Mouse (Mus musculus): ENCODE data around the gene Scube1.

Gene Scube1

GRCm38 (mm10) chr15:83666418-83666817, 58.4 kb downstream of the Scube1 start:
- in situ Hi-C loops (cut with MboI, MseI): no loop called here

DNA sequence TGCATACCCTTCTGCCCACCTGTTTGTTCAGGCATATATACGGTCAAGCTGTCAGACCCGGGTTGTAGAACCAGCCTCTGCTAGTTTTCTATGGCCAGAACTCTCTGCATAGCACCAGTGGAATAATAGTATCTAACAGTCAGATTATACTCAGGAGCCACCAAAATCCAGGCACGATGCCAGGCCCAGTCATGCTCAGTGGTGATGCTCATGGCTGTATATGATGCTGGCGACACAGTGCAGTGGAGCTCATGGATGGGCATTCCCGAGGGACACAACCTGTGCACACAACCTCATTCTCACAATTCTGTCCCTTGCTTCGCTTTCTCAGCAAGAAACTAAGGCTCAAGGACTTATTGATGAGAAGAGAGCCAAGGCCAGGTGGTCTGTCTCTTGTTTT, 58.8 kb downstream of the Scube1 start:
- in situ Hi-C loops (cut with MboI, MseI): no loop called here

DNA sequence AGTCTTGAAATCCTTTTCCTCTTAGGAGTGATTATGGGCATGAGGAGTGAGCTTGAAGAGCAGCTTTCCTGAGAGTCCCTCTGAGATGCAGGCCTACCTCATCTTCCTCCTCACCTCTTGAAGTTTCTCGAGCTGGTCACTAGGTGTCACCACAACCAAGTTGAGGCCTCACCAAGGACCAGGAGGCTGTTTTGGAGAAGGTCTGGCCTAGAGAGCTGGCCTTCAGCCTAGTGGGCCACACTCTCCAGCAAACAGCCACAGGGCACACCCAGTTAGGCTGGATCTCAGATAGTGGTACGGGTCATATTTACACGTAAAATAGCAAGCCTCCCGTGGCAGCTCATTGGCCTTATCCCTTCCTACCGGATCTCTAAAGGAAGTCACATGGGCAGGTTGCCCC, 60.1 kb downstream of the Scube1 start:
- in situ Hi-C loops (cut with MboI, MseI): no loop called here

DNA sequence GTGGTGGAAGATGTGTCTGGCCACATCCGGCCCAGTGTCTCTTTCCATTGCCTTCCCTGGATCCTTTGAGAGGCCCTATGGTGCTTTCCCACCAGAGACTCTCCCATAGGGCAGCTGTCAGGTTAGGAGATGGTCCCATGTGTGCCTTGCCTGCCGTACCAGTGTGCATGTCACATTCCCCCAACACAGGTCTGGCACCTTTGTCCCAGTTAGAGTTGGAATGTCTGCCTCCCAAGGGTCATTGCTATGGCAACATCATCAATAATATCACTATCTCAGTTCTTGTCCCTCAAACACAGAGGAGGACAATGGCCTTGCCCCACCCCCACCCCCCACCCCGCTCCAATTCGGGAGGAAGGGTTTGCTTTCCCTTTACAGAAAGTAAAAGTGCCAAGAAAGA, 61.8 kb downstream of the Scube1 start:
- in situ Hi-C loops (cut with MboI, MseI): no loop called here

DNA sequence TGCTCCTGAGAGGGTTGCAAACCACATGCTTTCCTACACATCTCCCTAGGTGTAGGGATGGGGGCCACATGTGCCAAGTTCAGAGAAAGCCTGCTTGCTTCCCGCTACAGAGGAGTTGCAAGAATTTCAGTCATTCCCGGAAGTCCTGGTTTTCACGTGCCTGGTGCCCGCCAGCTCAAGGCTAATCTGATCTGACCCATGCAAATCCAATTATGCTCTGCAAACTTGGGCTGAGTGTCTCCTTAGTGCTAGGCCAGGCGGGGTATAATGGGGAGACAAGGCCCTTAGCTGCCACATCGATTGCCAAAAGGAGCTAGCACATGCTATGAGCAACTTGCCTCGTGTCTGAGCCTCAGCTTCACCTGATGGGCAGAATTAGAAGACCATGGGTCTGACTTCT, 62.7 kb downstream of the Scube1 start:
- in situ Hi-C loops (cut with MboI, MseI): no loop called here

GRCm38 (mm10) chr15:83642518-83642917, 82.3 kb downstream of the Scube1 start:
- in situ Hi-C loops (cut with MboI, MseI): loop anchor here in 1 of 2 experiments (5.0 kb wide), 1 partner anchor 80 kb away; no protein-coding TSS in a partner anchor

DNA sequence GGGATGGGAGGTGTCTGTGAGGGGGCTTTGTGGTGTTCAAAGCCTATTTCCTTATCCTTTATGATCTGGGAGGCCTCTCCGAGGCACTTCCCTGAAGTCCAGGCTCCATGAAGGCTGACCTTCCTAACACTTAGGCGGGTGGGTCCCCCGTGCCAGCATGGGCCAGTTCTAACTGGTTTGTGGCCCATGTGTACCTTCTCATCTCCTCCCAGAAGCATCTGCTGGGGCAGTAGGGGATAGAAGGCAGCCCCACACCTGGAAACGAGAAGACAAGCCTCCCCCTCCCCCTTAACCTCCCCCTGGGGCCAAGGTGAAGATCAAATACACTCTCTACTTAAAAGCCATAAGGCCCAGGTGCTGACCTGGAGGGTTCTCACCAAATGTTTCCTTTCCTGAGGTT, 84.6 kb downstream of the Scube1 start:
- in situ Hi-C loops (cut with MboI, MseI): loop anchor here in 1 of 2 experiments (5.0 kb wide), 1 partner anchor 82 kb away; no protein-coding TSS in a partner anchor

GRCm38 (mm10) chr15:83639160-83639559, 85.7 kb downstream of the Scube1 start:
- in situ Hi-C loops (cut with MboI, MseI): no loop called here

DNA sequence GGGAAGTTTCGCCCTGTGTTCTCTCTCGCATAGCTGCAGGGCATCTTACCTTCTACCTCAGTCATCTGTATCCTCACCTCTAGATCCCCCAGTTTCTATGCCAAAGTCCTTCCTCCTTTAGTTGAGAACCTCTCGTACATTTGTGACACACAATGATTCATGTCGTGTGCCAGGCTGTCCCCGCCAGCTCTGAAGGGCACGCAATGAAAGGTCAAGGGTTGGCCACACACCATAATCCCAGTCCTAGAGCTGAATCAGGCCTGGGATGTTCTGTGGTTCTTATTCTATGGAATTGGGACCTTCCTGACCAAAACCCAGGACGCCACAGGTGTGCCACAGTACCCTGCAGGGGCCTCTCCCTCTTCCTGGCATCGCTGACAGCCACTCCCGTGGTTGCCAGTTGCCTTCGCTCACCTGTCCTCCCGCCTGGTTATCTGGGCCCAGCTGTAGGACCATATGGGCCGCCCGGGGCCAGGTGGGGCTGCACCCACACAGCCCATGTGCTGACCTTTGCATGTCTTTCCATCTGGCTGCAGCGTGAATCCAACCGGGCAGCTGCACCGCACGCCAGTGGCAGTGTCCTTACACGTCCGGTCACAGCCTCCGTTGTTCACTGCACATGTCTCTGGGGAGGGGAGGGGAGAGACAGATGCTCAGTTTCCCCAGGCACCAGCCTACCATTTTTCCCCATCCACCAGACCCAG, 86.5 kb downstream of the Scube1 start:
- in situ Hi-C loops (cut with MboI, MseI): no loop called here

DNA sequence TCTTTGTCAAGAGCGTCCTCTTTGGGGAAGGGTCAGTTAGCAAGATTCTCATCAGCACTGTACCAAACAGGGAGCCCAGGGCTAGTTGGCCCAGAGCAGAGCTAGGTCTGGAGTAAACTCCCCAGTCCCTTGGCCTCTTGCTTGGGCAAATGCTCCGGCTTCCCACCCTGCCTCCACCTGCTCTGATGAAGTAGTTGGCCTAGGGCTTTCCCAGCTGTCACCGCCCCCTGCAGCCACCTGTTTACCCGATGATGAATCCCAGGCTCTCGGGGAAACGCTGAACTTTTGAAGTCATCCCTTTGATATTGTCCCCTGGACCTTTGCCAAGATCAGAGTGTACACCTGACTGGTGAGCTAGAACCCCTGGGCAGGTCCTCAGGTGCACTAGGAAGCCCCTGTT, 88.1 kb downstream of the Scube1 start:
- in situ Hi-C loops (cut with MboI, MseI): no loop called here

DNA sequence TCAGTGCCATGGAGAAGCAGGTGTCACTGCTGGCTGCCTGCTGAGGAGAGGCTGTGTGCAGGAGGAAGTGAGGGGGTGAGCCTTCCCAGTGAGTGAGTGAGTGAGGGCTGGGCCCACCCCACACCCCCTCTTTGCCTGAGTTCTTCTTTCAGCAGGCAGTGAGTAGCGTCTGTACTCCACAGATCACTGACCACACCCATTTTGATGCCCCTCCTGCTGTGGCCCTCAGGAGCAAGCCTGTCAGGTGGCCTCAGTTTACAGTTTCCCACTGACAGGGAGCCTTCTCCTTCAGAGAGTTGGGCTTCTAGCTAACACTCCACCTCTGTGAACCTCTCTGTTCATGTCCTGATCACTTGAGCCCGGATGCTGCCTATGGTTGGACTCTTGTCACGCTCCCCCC, 89.6 kb downstream of the Scube1 start:
- in situ Hi-C loops (cut with MboI, MseI): no loop called here

GRCm38 (mm10) chr15:83634076-83634475, 90.7 kb downstream of the Scube1 start:
- in situ Hi-C loops (cut with MboI, MseI): no loop called here

GRCm38 (mm10) chr15:83631071-83631470, 93.8 kb downstream of the Scube1 start:
- in situ Hi-C loops (cut with MboI, MseI): no loop called here

DNA sequence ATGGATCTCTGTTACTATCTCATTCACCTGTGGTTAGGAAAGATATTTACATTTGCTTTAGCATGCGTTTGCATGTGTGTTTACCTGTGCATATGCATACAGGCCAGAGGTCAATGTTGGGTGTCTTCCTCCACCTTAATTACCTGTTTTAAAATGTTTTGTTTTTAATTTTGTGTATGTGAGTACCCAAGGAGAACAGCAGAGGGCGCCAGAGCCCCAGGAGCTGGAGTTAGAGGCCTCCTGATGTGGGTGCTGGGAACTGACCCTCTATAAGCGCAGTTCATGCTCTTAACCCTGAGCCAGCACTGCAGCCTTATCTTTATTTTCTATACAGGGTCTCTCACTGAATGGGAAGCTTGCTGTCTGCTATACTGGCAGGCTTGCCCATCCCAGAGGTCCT, 95.1 kb downstream of the Scube1 start:
- in situ Hi-C loops (cut with MboI, MseI): no loop called here

DNA sequence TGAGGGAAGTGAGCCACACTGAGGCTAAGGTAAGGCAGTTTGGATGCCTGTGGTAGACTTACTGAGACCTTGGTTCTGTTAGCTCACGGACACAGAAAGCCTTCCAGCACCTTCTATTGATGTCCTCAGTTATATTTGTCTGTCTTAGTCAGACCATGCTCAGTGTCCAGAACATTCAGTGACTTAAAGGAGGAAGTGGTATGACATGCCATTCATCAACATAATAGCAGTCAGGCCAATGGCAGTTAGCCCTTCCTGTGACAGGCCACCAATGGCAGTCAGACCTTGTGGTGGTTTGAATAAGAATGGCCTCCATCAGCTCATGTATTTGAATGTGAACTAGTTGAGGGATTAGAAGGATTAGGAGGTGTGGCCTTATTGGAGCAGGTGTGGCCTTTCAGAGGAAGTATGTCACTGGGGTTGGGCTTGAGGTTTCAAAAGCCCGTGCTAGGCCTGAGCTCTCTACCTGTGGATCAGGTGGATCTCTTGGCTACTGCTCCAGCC, 98.6 kb downstream of the Scube1 start:
- in situ Hi-C loops (cut with MboI, MseI): no loop called here

DNA sequence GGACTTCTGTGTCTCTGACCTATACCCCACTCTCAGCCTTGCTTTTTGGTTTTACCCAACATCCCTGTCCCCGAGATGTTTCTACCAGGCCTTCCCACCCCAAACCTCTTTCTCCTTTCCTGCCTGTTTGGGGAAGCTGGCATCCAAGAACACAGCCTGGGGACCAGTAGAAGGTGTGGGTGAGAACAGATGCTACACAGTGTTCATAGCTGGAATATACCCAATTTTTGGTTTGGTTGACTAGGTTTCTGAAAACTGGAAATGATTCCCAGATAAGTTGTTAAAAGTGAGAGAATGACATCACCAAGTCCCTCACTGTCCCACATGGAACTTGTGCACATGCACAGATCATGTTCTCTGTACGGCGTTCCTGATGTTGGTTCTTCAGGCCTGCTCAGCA, 109.6 kb downstream of the Scube1 start:
- in situ Hi-C loops (cut with MboI, MseI): no loop called here

DNA sequence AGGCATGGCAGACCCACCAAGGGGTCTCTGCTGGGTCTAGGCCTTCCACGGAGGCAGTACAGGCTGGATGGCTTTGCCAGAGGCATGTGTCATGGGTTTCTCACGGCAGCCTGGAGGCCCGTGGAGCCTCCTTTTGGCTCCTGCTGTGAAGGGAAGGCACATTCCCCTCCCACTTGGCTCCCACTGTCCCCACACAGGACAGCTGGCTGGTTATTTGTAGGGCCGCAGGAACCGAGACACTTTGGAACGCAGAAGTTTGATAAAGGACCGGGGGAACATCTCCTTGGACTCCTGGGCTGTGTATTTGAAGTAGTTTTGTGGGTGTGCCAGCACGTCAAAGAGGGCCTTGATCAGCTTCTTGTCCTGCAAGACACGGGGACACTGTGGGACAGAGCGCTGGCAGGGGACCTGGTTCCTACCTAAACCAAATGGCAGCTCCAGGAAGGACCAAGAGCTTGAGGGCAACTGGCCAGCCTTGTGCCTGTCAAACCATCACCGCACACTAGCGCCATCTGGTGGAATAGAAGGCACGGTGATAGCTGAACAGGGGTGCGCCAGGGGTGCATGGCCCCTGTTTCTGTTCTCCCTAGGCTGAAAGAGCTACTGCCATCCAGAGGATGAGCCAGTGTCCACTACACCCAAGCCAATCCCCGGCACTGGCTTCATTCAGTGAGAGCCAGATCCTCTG, 117.6 kb downstream of the Scube1 start:
- in situ Hi-C loops (cut with MboI, MseI): no loop called here

- in situ Hi-C loops (cut with MboI, MseI): no loop called here
These were observed 118.1 kb downstream of the Scube1 start for GRCm38 (mm10) chr15:83606700-83607099.

DNA sequence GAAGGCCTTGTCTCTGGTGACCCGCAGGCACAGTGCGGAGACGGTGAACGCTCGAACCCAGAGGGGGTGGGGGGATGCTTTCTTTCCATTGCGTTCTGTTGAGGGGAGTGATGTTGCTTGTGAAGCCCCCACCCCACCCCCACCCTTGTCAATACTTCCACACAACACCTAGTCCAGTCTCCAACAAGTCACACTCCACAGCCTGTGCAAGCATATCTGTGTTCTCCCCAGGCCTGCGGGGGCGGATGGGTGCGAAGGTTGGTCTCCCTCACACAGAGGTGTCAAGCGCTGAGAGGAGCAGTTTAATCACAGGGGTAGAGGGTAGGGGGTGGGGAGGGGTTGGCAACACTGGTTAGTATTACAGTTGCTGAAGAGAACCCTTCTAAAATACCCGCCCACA, 118.6 kb downstream of the Scube1 start:
- in situ Hi-C loops (cut with MboI, MseI): no loop called here

- in situ Hi-C loops (cut with MboI, MseI): no loop called here
These were observed 121.4 kb downstream of the Scube1 start for GRCm38 (mm10) chr15:83603426-83603825.

DNA sequence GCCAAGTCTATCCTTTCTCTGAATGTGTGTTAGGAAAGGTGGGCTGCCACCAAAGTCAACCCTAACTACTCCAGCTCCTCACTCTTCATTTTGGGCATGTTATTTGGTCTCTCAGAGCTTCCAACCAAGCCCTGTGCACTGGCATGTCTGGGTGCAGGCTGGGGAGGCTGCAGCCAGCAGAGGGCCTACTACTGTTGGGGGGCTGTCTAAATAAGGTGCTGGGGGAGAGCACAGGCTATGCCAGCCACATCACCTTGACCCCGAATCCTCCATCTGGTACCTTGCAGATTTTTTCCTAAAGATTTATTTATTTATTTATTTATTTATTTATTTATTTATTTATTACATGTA, 121.8 kb downstream of the Scube1 start:
- in situ Hi-C loops (cut with MboI, MseI): no loop called here

DNA sequence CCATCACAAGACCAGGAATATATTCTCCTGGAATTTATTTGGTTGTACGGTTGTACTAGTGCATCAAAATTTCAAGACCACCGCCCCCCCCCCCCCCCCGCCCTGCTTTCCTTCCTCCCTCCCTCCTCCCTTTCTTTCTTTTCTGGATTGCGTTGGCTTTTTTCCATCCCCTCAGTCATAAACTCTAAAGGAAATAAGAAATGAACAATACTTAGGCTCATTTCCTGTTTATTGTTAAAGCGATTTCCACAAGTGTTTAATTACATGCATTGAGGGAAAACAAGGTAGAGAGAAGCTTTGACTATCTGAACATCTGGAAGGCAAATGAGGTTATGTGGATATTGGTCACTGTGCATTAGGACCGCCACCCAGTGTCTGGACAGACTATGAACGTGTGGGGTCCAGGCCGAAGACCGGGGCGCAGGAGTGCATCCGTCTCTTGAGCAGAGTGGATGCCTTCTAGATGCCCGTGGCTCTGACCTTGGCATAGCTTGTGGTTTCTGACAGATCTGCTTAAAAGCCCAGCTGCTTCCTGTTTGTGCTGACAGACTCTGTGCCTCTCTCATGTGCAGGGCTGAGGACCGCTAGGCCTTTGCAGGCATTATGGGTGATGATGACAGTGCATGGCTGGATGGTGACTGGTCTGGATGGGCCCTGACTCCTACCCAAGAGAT, 122.3 kb downstream of the Scube1 start:
- in situ Hi-C loops (cut with MboI, MseI): no loop called here

GRCm38 (mm10) chr15:83601185-83601584, 123.6 kb downstream of the Scube1 start:
- in situ Hi-C loops (cut with MboI, MseI): no loop called here
